Mouse (Mus musculus) midbrain, postnatal 0 days (tissue): ENCODE measurements at regions not wholly inside any gene's neighbourhood (a gene's known extent, or its start where the extent isn't known, plus 50 kb on each side); places are given as distances from the start of the nearest gene placed in this dataset.

Source experiments
- ATAC-seq: fragments of 200-750 bp; cut with Nextera tagmentation; 2 replicates; pipeline ENCODE4 v1.8.0; 2017; ENCODE audit warnings: moderate number of reproducible peaks, mild to moderate bottlenecking, moderate TSS enrichment, moderate library complexity; ENCODE audit not compliant: low FRiP score
- DNase-seq: peaks from one replicate; pipeline ENCODE4 v3.0.0-alpha.2; 2015; ENCODE audit warnings: low spot score
- H3K27ac ChIP-seq: fragments of 300-500 bp; sonication (generic); 2 replicates; pipeline ENCODE4 v1.5.1; 2014; ENCODE audit warnings: low read depth, mild to moderate bottlenecking, low read length, mixed read lengths
- H3K27me3 ChIP-seq: fragments of 300-500 bp; sonication (generic); 2 replicates; pipeline ENCODE4 v1.6.1; 2014; ENCODE audit warnings: low read length, control low read depth, mixed read lengths; ENCODE audit not compliant: insufficient read depth
- H3K36me3 ChIP-seq: fragments of 300-500 bp; sonication (generic); 2 replicates; pipeline ENCODE4 v1.6.1; 2014; ENCODE audit warnings: low read length, control low read depth, mixed read lengths; ENCODE audit not compliant: insufficient read depth
- H3K4me1 ChIP-seq: fragments of 300-500 bp; sonication (generic); 2 replicates; pipeline ENCODE4 v1.6.1; 2014; ENCODE audit warnings: mild to moderate bottlenecking, control low read depth, antibody characterized with exemption, low read length, mixed read lengths; ENCODE audit not compliant: insufficient read depth
- H3K4me2 ChIP-seq: fragments of 300-500 bp; sonication (generic); 2 replicates; pipeline ENCODE4 v1.6.1; 2014; ENCODE audit warnings: low read depth, mild to moderate bottlenecking, low read length, mixed read lengths; ENCODE audit not compliant: poor library complexity, severe bottlenecking
- H3K4me3 ChIP-seq: fragments of 300-500 bp; sonication (generic); 2 replicates; pipeline ENCODE4 v1.5.1; 2014; ENCODE audit warnings: low read depth, mild to moderate bottlenecking, low read length, moderate library complexity
- H3K9ac ChIP-seq: fragments of 300-500 bp; sonication (generic); replicated peaks from 2 replicates; pipeline ENCODE4 v1.6.1; 2014; ENCODE audit warnings: mild to moderate bottlenecking, low read length, moderate library complexity, mixed read lengths; ENCODE audit not compliant: poor library complexity, severe bottlenecking
- H3K9me3 ChIP-seq: fragments of 300-500 bp; sonication (generic); 2 replicates; pipeline ENCODE4 v1.6.1; 2016; ENCODE audit warnings: low read length, control low read depth
- CTCF ChIP-seq: IDR thresholded peaks from 2 replicates; pipeline ENCODE4 v1.5.1; 2016; ENCODE audit warnings: antibody characterized with exemption, mild to moderate bottlenecking
- WGBS: fragments of 180-500 bp; shearing (Covaris S2); extraction: QIAGEN DNeasy Blood & Tissue Kit; methylation state at CpG from one replicate; pipeline ENCODE4 v1.1.7; 2014; 5-methylcytosine and 5-hydroxymethylcytosine counted together

- Histone ChIP-seq H3K36me3 (no peaks in the 10 kb centered on the region), H3K27me3 (no peaks in the 10 kb centered on the region), H3K4me3 (no peak overlapping the region), H3K27ac (no peak overlapping the region), H3K9ac (no peak overlapping the region), H3K4me2 (no peak overlapping the region), H3K9me3 (no peaks in the 10 kb centered on the region), H3K4me1 (no peaks in the 10 kb centered on the region)
- no peak for ATAC-seq
- WGBS, result 74% methylated on average over 6 of the region's 6 CpGs
- no peak for TF ChIP-seq CTCF
- DNase-seq, result no peak
Observed at GRCm38 (mm10) chr9:79526390-79526789, 192.2 kb downstream of the Col12a1 start.

- Histone ChIP-seq H3K4me3 (no peak overlapping the region), H3K27me3 (no peaks in the 10 kb centered on the region), H3K36me3 (no peaks in the 10 kb centered on the region), H3K27ac (no peak overlapping the region), H3K4me1 (no peaks in the 10 kb centered on the region), H3K4me2 (no peak overlapping the region), H3K9ac (no peak overlapping the region), H3K9me3 (no peaks in the 10 kb centered on the region)
- no peak for TF ChIP-seq CTCF
- DNase-seq (no peak), ATAC-seq (no peak)
- 78% methylated on average over 3 of the region's 3 CpGs for WGBS
Observed at GRCm38 (mm10) chr9:79527331-79527730, 191.3 kb downstream of the Col12a1 start.
